Mouse (Mus musculus) liver, embryonic 15.5 days (tissue): ENCODE measurements around the gene Slc8b1. TPM values are rescaled to one million over a fixed set of nuclear protein-coding genes. Genes with fewer than 3 reads are reported as not detected.

ENCODE experiments used
- ATAC-seq: fragments of 200-750 bp; cut with Nextera tagmentation; 2 replicates; pipeline ENCODE4 v1.8.0; 2017; ENCODE audit warnings: moderate number of reproducible peaks, mild to moderate bottlenecking, moderate library complexity; ENCODE audit not compliant: insufficient read depth
- H3K27ac ChIP-seq: fragments of 300-500 bp; sonication (generic); replicated peaks from 2 replicates; pipeline ENCODE4 v1.5.1; 2015; ENCODE audit warnings: mild to moderate bottlenecking, inconsistent platforms
- H3K27me3 ChIP-seq: fragments of 300-500 bp; sonication (generic); 2 replicates; pipeline ENCODE4 v1.6.1; 2015; ENCODE audit warnings: mild to moderate bottlenecking, inconsistent platforms
- H3K36me3 ChIP-seq: fragments of 300-500 bp; sonication (generic); replicated peaks from 2 replicates; pipeline ENCODE4 v1.6.1; 2015; ENCODE audit warnings: moderate library complexity, mild to moderate bottlenecking, inconsistent platforms
- H3K4me1 ChIP-seq: fragments of 300-500 bp; sonication (generic); replicated peaks from 2 replicates; pipeline ENCODE4 v1.6.1; 2015; ENCODE audit warnings: inconsistent platforms
- H3K4me2 ChIP-seq: fragments of 300-500 bp; sonication (generic); 2 replicates; pipeline ENCODE4 v1.6.1; 2015; ENCODE audit warnings: moderate library complexity, mild to moderate bottlenecking, inconsistent platforms
- H3K4me3 ChIP-seq: fragments of 300-500 bp; sonication (generic); replicated peaks from 2 replicates; pipeline ENCODE4 v1.5.1; 2015; ENCODE audit warnings: mild to moderate bottlenecking, inconsistent platforms
- H3K9ac ChIP-seq: fragments of 300-500 bp; sonication (generic); 2 replicates; pipeline ENCODE4 v1.6.1; 2015; ENCODE audit warnings: moderate library complexity, mild to moderate bottlenecking, inconsistent platforms
- H3K9me3 ChIP-seq: fragments of 300-500 bp; sonication (generic); replicated peaks from 2 replicates; pipeline ENCODE4 v1.6.1; 2016; ENCODE audit warnings: inconsistent platforms
- WGBS: fragments of 180-500 bp; shearing (Covaris S2); methylation state at CpG from one replicate; pipeline ENCODE4 v1.1.7; 2015; ENCODE audit warnings: mixed read lengths; ENCODE audit not compliant: insufficient replicate concordance; 5-methylcytosine and 5-hydroxymethylcytosine counted together
- polyA plus RNA-seq: library from polyadenylated mRNA; unstranded; fragments of >200 nt; fragmentation: Nextera tagmentation; extraction: Ambion mirVana; gene quantifications from 2 replicates; pipeline ENCODE4 v1.2.1, GENCODE M21; 2015

The Slc8b1 gene
- polyA plus RNA-seq, 1 experiment from 2014 or later, result 7.4 TPM

DNA sequence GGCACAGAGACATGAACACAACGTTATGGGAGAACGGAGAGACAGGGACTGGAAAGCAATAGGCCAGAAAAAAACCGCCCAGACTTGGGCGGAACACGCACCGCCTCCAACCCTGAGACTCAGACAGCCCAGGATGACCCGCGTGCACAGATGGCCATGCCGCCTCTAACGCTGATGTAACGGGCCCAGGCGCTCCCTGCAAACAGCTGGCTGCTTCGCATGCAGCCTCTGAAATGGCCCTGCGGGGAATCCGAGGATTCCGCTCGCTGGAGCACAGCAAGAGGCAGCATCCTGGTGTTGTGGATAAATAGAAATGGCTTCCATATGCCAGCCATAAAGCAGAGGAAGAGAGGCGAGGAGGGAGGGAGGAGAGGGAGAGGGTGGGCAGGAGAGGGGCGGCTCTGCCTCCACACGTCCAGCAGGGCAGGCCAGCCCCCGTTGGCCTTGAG, 56.3 kb downstream of the Slc8b1 start:
- Histone ChIP-seq H3K27me3 (no peaks in the 10 kb centered on the region), H3K4me3 (no peak overlapping the region), H3K9ac (no peak overlapping the region), H3K9me3 (no peaks in the 10 kb centered on the region), H3K36me3 (0 out of 2 replicates have a peak, but pooled peaks cover 14% of the 10 kb centered on the region), H3K4me2 (no peak overlapping the region), H3K4me1 (peaks cover 86% of the 10 kb centered on the region), H3K27ac (0 out of 2 replicates have a peak overlapping the region, but pooled peaks have one; percentile 7)
- WGBS, result 72% methylated on average over 21 of the region's 21 CpGs
- no peak for ATAC-seq

DNA sequence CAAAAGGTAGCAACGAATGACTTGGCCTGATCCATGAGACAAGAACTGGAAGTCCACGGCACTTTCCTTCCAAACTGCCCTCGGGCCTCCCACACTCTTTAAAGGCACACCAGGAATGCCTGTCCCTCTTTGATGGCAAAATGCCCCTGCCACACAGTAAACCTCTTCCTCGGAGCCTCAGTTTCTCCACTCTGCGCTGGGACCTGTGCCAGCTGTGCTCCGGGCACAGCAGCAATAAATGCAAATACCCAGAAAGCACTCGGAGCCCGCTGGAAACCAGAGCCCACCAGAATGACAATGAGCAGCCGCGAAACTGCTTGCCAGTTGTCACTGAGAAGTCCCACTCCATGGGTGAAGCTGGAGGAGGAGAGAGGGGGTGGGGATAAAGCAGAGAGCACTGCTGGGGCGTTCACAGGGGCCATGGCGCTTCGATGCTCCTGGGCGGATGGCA, 56.8 kb downstream of the Slc8b1 start:
- 82% methylated on average over 14 of the region's 14 CpGs for WGBS
- Histone ChIP-seq H3K9ac (no peak overlapping the region), H3K4me3 (no peak overlapping the region), H3K4me2 (no peak overlapping the region), H3K27me3 (no peaks in the 10 kb centered on the region), H3K9me3 (no peaks in the 10 kb centered on the region), H3K27ac (no peak overlapping the region), H3K4me1 (peaks cover 85% of the 10 kb centered on the region), H3K36me3 (peaks cover 15% of the 10 kb centered on the region; the same call in 1 of the 2 replicates)
- ATAC-seq, result no peak

DNA sequence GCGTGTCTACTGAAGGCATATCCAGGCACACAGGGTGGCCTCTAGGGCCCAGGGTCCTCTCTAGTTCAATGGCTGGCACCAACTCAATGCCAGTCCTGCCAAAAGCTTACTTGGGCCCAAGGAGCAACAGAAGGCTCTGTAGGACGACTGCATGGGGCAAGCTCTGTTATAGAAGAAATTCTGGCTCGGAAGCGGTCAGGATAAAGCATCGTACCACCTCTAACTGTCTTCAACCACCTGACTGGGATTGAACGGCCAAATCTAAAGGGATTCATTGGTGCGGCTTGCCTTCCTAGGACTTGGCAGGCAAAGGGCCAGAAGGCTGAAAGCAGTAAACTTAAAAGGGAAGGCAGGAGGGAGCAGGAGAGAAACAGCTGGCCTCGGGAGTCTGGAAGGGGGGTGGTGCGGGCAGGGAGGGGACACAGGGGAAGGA, 57.4 kb downstream of the Slc8b1 start:
- H3K4me3 ChIP-seq, result no peak overlapping the region
- no peak overlapping the region for H3K27ac ChIP-seq
- 79% methylated on average over 9 of the region's 9 CpGs for WGBS

DNA sequence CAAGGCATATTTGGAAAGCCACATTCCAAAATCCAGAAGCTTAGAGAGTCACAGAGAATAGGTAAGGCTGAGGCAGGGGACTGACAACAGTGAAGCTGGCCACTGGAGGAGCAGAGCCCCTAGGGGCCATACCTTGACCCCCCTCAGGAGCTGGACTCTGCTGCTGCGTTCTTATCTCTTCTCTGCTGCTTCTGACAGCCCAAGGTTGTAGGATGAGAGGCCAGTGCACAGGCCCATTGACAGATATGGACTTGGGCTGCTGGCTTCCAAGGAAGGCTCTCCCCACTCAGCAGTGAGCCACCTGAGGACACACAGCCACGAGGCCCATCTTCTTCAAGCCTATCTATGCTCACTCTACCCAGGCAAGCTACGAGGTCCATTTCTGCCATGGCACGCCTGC, 58.0 kb downstream of the Slc8b1 start:
- no peaks in the 10 kb centered on the region for H3K27me3 ChIP-seq
- WGBS, result 53% methylated on average over 4 of the region's 4 CpGs
- peaks cover 73% of the 10 kb centered on the region for H3K4me1 ChIP-seq
- no peak overlapping the region for H3K4me2 ChIP-seq
- no peak overlapping the region for H3K27ac ChIP-seq
- H3K9me3 ChIP-seq, result no peaks in the 10 kb centered on the region
- H3K9ac ChIP-seq, result no peak overlapping the region
- no peak for ATAC-seq
- H3K36me3 ChIP-seq, result peaks cover 22% of the 10 kb centered on the region
- H3K4me3 ChIP-seq, result no peak overlapping the region

More for the DNA sequence above, 57.4 kb downstream of the Slc8b1 start:
- Histone ChIP-seq H3K36me3 (peaks cover 20% of the 10 kb centered on the region), H3K27me3 (no peaks in the 10 kb centered on the region), H3K9ac (no peak overlapping the region), H3K4me1 (peaks cover 79% of the 10 kb centered on the region), H3K4me2 (no peak overlapping the region), H3K9me3 (no peaks in the 10 kb centered on the region)
- ATAC-seq, result no peak

DNA sequence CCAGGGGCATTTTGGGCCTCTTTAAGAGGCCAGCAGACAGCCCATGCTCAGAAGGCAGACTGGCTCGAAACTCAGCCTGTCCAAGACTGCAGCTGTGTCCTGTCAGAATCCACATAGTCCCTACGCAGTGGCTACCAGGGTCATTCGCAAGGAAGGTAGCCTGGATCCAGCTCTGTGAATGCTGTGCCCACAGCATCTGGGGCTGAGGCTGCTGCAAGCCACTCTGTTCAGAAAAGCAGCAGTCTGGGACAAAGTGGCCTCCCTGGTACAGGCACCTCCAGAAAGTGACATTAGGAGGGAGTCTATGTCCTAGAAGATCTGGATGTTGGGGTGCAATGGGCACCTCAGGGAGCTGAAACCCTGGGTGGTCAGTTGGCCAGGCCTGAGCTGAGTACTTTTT, 58.8 kb downstream of the Slc8b1 start:
- H3K4me3 ChIP-seq, result no peak overlapping the region
- H3K27me3 ChIP-seq, result no peaks in the 10 kb centered on the region
- no peak overlapping the region; the same call in 1 of the 2 replicates for H3K27ac ChIP-seq
- H3K36me3 ChIP-seq, result peaks cover 29% of the 10 kb centered on the region
- no peak for ATAC-seq
- no peak overlapping the region for H3K9ac ChIP-seq
- peaks cover 77% of the 10 kb centered on the region for H3K4me1 ChIP-seq
- H3K4me2 ChIP-seq, result no peak overlapping the region
- no peaks in the 10 kb centered on the region for H3K9me3 ChIP-seq
- 86% methylated on average over 3 of the region's 3 CpGs for WGBS

DNA sequence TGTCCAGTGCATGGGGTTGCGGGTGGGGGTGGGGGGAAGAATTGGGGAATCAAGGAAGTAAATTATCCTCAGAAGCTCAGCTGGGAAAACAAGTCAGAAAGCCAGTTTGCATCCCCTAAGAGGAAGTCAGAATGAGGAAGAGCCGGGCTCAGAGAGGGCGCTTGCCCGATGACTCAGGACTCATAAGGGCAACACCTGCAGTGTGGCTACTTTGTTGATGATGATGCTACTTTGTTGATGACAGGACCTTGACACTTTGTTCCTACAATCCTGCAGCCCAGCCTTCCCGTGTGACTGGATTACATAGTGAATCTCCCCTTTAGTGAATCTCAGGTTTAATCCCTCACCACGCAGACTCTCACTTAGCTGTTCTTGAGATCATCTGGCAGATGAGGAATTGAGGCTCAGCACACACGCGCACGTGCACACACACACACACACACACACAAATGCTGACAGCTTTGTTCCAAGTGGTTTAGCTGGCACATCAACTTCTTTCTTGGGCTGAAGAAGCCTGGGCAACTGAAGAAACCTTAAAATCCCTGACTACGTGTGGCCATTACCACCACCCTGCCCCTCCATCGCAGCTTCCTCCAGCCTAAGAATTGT, 59.4 kb downstream of the Slc8b1 start:
- 62% methylated on average over 11 of the region's 11 CpGs for WGBS

DNA sequence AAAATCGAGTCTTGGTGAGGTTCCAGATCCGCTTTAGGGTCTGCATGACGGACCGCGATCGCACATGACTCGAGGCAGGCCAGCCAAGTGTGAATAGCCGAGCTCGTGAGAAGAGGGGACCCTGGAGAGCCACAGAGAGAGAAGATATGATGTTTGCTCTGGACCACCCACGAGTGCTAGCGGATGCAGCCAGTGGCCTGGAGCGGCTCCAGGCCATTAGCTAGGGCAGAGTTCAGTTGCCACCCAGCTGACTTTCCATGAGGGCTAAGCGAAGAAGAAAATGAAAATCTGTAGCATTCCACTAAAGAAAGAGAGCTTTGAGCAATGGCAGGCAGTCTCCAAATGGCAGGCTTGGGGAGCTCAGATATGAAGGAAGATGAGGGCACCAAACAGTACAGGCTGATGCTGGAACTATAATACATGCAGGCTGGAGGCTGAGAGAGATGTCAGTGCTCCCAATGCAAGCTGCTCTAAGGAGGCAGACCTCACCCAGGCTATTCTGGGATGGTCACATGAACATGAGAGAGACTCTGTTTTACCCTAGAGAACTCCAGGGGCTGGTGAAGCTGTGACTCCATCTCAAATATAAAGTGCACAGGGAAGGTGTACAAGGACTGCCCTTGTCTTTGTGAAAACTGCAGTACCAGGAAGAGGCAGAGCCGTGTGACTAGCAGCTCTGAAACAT, 60.2 kb downstream of the Slc8b1 start:
- H3K27me3 ChIP-seq, result no peaks in the 10 kb centered on the region
- no peaks in the 10 kb centered on the region for H3K9me3 ChIP-seq
- H3K36me3 ChIP-seq, result peaks cover 30% of the 10 kb centered on the region
- no peak overlapping the region for H3K27ac ChIP-seq
- no peak overlapping the region for H3K4me3 ChIP-seq
- peaks cover 81% of the 10 kb centered on the region for H3K4me1 ChIP-seq
- H3K9ac ChIP-seq, result no peak overlapping the region
- no peak overlapping the region for H3K4me2 ChIP-seq
- 80% methylated on average over 14 of the region's 14 CpGs for WGBS
- no peak for ATAC-seq

More for the DNA sequence above, 59.4 kb downstream of the Slc8b1 start:
- Histone ChIP-seq H3K27me3 (no peaks in the 10 kb centered on the region), H3K9ac (no peak overlapping the region), H3K9me3 (no peaks in the 10 kb centered on the region), H3K4me2 (no peak overlapping the region), H3K4me1 (peaks cover 82% of the 10 kb centered on the region), H3K27ac (no peak overlapping the region; the same call in 1 of the 2 replicates), H3K4me3 (no peak overlapping the region), H3K36me3 (peaks cover 32% of the 10 kb centered on the region)
- ATAC-seq, result no peak

DNA sequence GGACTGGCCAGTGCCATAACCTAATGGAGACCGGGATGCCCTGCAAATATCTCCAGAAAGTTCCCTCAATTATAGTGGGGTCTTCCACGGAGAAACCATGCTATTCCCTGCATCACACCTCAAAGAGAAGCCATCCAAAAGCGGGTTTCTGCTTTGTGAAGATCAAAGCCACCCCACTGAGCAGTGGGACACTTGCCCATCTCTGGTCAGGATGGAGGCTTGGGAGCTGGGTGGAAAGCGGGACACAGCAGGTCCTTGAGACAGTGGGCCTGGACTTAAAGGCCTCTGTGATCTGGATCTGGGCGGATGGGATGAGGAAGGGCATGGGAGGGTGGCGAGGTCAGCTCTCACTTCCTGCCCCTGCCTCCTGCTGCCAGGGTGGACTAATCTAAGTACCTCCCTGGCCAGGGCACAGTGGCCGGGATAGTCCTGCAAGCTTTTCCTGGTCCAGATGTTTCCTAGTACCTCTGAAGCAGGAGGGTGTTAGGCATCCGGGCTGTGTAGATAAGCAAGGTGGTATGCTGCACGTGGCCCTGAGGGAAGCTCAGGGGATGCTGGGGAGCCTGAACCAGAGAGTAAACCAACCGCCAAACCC, 63.6 kb downstream of the Slc8b1 start:
- no peak overlapping the region for H3K4me2 ChIP-seq
- WGBS, result 68% methylated on average over 10 of the region's 10 CpGs
- peaks cover 26% of the 10 kb centered on the region for H3K36me3 ChIP-seq
- H3K27me3 ChIP-seq, result no peaks in the 10 kb centered on the region
- peaks cover 81% of the 10 kb centered on the region for H3K4me1 ChIP-seq
- H3K4me3 ChIP-seq, result no peak overlapping the region
- no peak overlapping the region for H3K9ac ChIP-seq
- ATAC-seq, result no peak
- H3K27ac ChIP-seq, result no peak overlapping the region; the same call in 1 of the 2 replicates
- no peaks in the 10 kb centered on the region for H3K9me3 ChIP-seq

DNA sequence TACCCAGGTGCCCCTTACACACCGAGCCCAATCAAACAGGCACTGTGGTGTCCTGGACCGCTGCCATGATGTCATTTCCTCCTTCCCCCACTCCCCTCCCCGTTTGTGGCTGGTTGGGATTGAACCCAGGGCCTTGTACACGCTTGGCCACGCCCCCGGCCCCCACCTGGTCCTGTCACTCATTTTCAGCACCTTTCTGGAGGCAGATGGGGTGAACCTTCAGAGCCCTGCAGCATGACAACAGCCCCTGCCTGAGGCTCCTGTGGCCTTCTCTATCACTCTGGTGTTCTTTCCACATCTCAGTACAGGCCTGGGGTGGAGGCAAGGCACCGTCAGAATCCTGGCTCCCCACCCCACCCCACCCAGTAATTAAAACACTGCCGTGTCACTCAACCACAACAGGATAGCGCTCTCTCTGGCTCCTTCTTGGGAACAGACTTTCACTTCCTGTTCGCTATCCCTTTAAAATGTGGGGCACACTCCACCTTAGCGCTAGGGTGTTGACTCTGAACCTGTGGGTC, 65.9 kb downstream of the Slc8b1 start:
- WGBS, result 39% methylated on average over 11 of the region's 11 CpGs
- Histone ChIP-seq H3K4me2 (peak overlapping the region; percentile 72), H3K36me3 (peaks cover 45% of the 10 kb centered on the region), H3K9ac (peak overlapping the region; percentile 33), H3K27me3 (no peaks in the 10 kb centered on the region), H3K4me3 (0 out of 2 replicates have a peak overlapping the region, but pooled peaks have one; percentile 4), H3K27ac (peak overlapping the region; percentile 97), H3K4me1 (peaks cover 73% of the 10 kb centered on the region), H3K9me3 (no peaks in the 10 kb centered on the region)
- ATAC-seq, result peak; percentile 79

DNA sequence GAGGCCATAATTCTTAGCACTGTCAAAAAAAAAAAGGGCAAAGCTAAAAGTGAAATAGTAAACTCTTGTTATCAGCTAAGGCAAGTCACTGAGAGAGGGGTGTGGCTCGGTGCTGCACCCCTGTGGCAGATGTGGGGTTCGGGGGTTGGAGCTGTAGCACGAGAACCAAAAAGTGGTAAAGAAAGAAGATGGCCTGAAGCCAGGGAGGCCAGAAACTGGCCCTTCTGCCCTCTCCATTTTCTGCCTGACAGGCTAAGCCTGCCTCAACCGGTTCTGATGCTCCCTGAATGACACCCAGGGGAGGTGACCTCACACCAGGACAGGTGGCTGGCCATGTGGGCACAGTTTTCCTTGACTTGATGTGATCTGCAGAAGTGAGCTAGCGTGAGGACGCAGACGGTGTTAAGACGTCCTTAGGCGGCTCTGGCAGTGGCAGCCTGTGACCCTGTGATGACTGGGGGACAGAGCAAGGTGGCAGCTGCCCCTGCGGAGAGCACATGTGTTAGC, 67.0 kb downstream of the Slc8b1 start:
- peaks cover 79% of the 10 kb centered on the region for H3K4me1 ChIP-seq
- H3K4me3 ChIP-seq, result peak overlapping the region; percentile 36
- H3K27ac ChIP-seq, result peak overlapping the region; percentile 97

More for the DNA sequence above, 67.0 kb downstream of the Slc8b1 start:
- Histone ChIP-seq H3K9me3 (no peaks in the 10 kb centered on the region), H3K27me3 (no peaks in the 10 kb centered on the region), H3K36me3 (peaks cover 55% of the 10 kb centered on the region), H3K4me2 (peak overlapping the region; percentile 72), H3K9ac (peak overlapping the region; percentile 60)
- ATAC-seq, result peak; percentile 76
- WGBS, result 20% methylated on average over 10 of the region's 10 CpGs
